Mouse (Mus musculus) left cerebral cortex, postnatal 10 days (tissue): Measurements from ENCODE around the gene Sult5a1. TPM values are rescaled to one million over a fixed set of nuclear protein-coding genes. Genes with fewer than 3 reads are reported as not detected.
A peak's percentile ranks its signal among the peaks of the same experiment; 100 is the strongest.
"Not testable (repeated sequence)": the region's sequence is repeated elsewhere in the genome, so short reads cannot be mapped to it uniquely, and the experiment has no call there.

Experiments used
- DNase-seq, 2 experiments: peaks; one replicate each; pipeline ENCODE4 v3.0.0; 2021 to 2022; ENCODE audit warnings: low spot score in 2 of 2, mixed read lengths in 1 of 2; ENCODE audit errors: extremely low spot score in 1 of 2
- intact Hi-C: fragments of 180-260 bp; cut with DNase I; formaldehyde crosslinking; loops from one replicate; pipeline ENCODE4 v1.15.1; 2025
- total RNA-seq, 2 experiments: library from RNA; stranded (reverse); gene quantifications; 2 replicates each; pipeline ENCODE4 v1.2.3; 2021

Sult5a1 gene
- not detected for total RNA-seq

DNA sequence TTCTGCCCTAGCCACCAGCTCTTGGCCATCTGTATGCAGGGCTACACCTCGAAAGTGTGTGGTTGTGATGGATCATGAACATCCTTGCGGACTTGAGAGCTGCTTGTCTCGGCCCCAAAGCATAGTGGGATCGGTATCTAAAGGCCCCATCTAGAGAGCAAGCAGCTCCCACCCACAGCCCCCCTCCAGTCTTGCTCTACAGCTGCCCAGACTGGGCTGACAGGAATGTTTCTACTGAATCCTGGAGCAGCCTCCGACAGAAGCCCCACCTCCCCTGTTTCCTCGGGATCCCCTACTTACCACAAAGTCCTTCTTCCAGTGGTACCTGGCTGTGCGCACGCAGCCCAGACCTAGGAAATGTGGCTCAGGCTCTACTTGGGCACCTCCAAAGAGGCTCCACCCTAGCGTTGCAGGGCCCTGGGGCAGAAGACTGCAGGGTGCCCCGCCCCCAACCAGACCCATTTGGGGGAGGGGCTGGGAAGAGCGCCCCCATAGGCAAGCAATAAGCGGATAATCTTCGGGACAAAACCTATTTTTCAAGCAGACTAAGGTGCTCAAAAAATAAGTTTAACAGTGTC, at the start of gene Sult5a1:
Gene Sult5a1, minus strand, starts transcription at position 428 of the 578 bp plus-strand sequence.
- DNase-seq: no peak
- intact Hi-C loops: no loop called here

GRCm38 (mm10) chr8:123203571-123203970, 45.5 kb upstream of the Sult5a1 start:
- intact Hi-C loops: loop anchor here (5.0 kb wide), 1 partner anchor 96 kb away; no protein-coding TSS in a partner anchor
- DNase-seq: no peak

DNA sequence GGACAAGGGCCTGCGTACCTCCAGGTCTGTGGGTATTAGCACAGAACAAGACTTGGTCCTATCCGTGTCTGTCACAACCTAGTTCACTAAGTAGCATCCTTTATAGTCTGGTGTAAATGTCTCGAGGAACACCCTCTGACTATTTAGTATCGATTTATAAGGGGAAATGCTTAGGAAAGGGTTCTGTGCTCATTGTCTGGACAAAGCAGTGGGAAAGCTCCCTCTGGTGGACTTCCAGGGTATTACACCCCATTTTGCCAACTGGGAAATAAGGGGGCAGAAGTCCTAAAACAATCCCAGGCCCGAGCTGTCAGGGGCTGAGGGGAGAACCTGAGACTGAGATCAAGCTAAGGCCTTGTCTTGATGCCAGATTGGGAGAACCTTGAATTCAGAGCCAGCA, 44.2 kb upstream of the Sult5a1 start:
- intact Hi-C loops: loop anchor here (5.0 kb wide), 1 partner anchor 95 kb away; no protein-coding TSS in a partner anchor
- peak; percentile 64 to 75 for DNase-seq

- DNase-seq: no peak
- intact Hi-C loops: loop anchor here (5.0 kb wide), 2 partner anchors 93 to 363 kb away; no protein-coding TSS in a partner anchor
Measured at GRCm38 (mm10) chr8:123199864-123200263, 41.7 kb upstream of the Sult5a1 start.

DNA sequence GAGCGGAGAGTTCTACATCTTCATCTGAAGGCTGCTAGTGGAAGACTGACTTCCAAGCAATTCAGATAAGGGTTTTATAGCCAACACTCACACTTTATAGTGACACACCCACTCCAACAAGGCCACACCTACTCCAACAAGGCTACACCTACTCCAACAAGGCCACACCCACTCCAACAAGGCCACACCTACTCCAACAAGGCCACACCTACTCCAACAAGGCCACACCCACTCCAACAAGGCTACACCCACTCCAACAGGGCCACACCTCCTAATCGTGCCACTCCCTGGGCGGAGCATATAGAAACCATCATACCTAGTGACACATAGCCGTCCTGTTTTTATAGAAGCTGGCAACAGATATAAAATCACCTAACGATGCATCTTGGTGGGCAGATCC, 38.9 kb upstream of the Sult5a1 start:
- not testable (repeated sequence) for DNase-seq
- intact Hi-C loops: loop anchor here (5.0 kb wide), 1 partner anchor 360 kb away; no protein-coding TSS in a partner anchor

GRCm38 (mm10) chr8:123193771-123194170, 35.7 kb upstream of the Sult5a1 start:
- intact Hi-C loops: no loop called here
- no peak for DNase-seq

DNA sequence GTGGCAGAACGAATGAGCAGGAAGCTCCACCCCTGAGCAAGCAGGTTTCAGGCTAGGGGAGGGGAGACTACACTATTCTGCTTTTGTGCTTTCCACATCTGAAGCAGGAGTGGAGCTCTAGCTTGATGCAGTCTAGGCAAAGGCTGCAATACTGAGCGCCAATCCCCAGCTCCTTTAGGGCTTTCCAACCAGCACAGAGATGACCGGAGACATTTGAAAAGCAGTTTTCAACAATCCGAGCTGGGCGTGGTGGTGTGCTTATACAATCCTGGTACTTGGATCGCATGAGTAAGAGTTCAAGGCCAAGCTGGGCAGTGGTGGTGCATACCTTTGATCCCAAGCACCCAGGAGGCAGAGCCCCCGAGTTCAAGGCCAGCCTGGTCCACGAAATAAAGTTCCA, 33.8 kb upstream of the Sult5a1 start:
- no peak for DNase-seq
- intact Hi-C loops: no loop called here

GRCm38 (mm10) chr8:123190678-123191077, 32.6 kb upstream of the Sult5a1 start:
- peak; percentile 49 to 85 for DNase-seq
- intact Hi-C loops: no loop called here

GRCm38 (mm10) chr8:123188841-123189240, 30.7 kb upstream of the Sult5a1 start:
- no peak for DNase-seq
- intact Hi-C loops: loop anchor here (5.0 kb wide), 1 partner anchor 42 kb away; no protein-coding TSS in a partner anchor

GRCm38 (mm10) chr8:123188006-123188405, 29.9 kb upstream of the Sult5a1 start:
- intact Hi-C loops: loop anchor here (5.0 kb wide), 1 partner anchor 41 kb away; no protein-coding TSS in a partner anchor
- no peak for DNase-seq

DNA sequence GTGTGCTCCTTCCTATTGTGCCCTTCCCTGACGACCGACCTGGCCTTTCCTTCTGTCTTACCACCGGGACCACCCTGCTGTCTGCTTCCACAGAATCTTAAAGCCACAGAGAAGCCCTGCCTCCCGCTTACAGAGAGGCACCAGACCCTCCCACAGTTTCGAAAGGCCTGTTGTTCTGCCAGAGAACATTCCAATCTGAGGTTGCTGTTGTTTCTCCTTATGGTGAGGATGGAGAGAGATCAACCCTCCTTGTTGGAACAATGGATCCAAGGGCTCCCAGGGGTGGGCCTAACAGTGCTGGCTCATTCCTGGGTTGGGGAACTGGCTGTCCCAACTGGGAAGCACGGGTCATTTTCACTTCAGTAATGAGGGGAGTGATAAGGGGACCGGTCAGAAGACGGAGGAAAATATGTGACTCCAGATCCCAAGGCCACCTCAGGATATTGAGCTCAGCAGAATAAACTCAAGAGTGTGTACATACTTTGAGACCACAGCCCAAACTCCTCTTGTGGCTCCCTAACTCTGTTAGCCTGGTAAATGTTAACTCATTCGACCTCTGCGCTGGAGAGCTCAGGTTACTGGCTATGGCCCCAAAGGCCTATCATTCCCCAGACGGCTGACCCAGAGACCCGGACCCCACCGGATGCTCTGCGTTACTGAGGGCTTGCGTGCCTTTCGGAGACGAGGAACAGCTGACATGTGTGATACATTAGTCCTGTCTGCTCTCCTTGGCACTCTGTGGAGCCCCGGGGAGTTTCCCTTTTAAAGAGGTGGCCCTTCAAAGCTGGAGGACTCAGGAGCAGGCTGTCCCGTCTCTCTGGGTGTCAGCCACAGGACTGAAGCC, 27.7 kb upstream of the Sult5a1 start, which contains the start of gene Dpep1:
Gene Dpep1, plus strand, starts transcription at position 677 of the 844 bp plus-strand sequence.
- intact Hi-C loops: loop anchor here (5.0 kb wide), 1 partner anchor 38 kb away; no protein-coding TSS in a partner anchor
- no peak for DNase-seq

DNA sequence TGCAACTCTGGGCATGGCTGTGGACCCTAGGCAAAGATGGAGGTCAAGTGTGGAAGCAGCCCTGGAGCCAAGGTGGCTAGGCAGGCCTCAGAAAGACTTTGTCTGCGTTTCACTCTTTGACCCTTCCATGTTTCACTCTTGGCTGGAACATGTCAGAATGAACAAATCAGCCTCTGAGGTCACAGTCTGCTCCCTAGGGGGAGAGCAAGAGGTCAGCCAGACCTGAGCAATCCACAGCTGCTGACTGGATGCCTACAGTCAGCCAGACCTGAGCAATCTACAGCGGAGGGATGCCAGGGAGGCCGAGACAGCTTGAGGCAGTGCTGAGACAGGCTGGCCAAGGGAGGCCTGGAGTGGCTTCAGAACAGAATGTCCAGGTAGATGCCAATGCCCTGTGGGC, 23.3 kb upstream of the Sult5a1 start:
- intact Hi-C loops: no loop called here
- DNase-seq: no peak

- DNase-seq: no peak
- intact Hi-C loops: no loop called here
Measured at GRCm38 (mm10) chr8:123156070-123156773, 1.9 kb downstream of the Sult5a1 start.

- intact Hi-C loops: no loop called here
Measured at GRCm38 (mm10) chr8:123155177-123155576, 2.9 kb downstream of the Sult5a1 start.

DNA sequence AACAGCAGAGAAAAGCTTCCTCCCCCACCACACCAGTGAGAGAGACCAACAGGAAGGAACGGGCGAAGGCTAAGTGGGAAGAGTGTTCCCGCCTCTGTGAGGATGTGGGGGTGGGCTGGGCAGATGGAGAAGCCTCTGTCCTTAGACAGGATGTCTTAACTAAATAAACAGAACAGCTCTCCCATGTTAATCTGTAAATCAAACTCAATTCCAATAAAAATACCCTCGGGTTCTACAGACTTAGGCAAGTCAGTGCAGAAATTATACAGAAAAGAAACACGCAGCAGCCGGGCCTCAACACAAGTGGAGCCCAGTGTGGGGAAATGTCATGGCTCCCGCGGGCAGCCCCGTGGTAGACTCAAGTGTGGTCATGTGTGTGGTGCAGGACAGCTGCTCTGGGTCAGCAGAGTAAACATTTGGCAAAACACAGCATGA, 7.4 kb downstream of the Sult5a1 start:
- peak in 1 of 2 experiments; percentile 66 for DNase-seq

More at GRCm38 (mm10) chr8:123155177-123155576, 2.9 kb downstream of the Sult5a1 start:
- DNase-seq: no peak

DNA sequence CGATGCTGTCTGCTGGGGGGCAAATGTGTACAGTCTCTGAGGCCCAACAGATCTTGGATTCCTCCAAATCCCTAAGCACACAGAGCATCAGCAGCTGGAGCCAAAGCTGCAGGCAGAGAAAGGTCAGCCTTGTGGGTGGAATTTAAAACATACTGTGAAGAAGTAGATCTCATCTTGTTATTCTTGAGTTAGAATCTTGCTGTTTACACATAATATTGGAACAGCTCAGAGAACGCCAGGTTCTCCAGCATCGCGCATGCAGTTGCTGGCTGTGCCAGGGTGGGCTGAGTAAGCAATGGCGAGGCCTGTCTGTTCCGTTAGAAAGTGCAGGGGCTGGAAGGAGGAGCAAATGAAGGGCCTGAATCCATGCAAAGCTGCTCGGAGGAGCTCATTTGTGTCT, 11.7 kb downstream of the Sult5a1 start:
- no peak for DNase-seq
- intact Hi-C loops: loop anchor here (5.0 kb wide), 1 partner anchor 41 kb away; the partner anchor contains the start of gene Dpep1

More for the DNA sequence above, 7.4 kb downstream of the Sult5a1 start:
- intact Hi-C loops: no loop called here

- peak in 1 of 2 experiments; percentile 42 for DNase-seq
- intact Hi-C loops: loop anchor here (5.0 kb wide), 1 partner anchor 42 kb away; the partner anchor contains the start of gene Dpep1
Measured at GRCm38 (mm10) chr8:123145279-123145678, 12.8 kb downstream of the Sult5a1 start.

- intact Hi-C loops: no loop called here
- DNase-seq: peak; percentile 79 to 82
Measured at GRCm38 (mm10) chr8:123141741-123142462, 16.2 kb downstream of the Sult5a1 start.
